Mouse (Mus musculus) CD4-positive, CD25-positive, alpha-beta regulatory T cell, adult 4 months (primary cell): Measurements from ENCODE around the gene A130010J15Rik. TPM values are rescaled to one million over a fixed set of nuclear protein-coding genes. Genes with fewer than 3 reads are reported as not detected.
A peak's percentile ranks its signal among the peaks of the same experiment; 100 is the strongest.

Experiments used
- ATAC-seq: one replicate; pipeline ENCODE4 v1.8.0; 2017
- polyA plus RNA-seq, 2 experiments: library from polyadenylated mRNA; unstranded; fragments of 100-300 nt; shearing (Covaris generic); gene quantifications; one replicate each; pipeline ENCODE4 v1.2.1; 2017

A130010J15Rik gene
- polyA plus RNA-seq, 2 experiments from 2014 or later: 15.7 to 16.1 TPM

DNA sequence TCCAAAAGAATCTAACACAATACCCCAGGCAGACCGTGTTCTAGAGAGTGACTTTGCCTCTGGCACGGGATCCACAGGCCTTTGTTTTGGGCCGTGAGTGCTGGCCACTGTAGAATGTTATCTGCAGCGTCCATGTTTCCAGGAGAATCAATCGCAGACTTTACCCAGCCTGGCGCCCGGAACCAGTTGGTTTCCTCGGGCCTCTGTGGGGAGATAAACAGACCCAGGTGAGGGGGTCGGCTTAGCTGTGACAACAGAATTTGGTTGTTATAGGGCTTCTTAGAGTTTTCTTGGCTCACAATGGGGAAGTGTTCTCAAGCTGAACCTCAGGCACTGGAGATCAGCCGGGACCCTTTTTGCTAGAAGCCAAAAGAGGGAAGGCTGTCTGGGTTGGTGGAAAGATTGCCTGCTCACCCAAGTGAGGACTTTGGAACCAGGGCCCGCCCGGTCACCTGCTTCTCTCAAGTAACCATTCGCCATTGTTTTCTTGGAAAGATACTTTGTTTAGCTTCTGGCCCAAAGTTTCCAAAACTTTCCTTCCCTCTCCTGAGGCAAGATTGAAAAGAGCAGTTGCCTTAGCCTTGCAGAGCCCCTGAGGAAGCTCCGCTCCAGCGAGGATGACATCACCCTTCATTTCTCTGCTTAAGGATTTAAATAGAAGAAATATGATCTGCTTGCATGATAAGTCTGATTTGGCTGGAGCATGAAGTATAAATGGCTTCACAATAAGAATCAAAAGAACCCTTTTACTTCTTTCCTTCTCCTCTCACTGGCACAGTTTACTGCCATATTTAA lies 11.3 kb upstream of the A130010J15Rik start:
- ATAC-seq: no peak

DNA sequence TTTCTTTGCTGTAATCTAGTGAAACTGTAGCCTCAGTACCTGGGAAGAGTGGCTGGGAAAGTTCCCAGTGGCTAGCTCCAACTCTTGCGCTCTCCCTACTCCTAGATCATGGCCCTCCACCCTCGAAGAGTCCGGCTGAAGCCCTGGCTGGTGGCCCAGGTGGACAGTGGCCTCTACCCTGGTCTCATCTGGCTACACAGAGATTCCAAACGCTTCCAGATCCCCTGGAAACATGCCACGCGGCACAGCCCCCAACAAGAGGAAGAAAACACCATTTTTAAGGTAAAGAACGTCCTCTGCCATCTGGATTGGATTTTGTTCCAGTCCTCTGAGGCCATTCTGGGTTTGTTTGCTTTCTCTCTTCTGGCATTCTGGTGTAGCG lies 10.7 kb upstream of the A130010J15Rik start:
- no peak for ATAC-seq

DNA sequence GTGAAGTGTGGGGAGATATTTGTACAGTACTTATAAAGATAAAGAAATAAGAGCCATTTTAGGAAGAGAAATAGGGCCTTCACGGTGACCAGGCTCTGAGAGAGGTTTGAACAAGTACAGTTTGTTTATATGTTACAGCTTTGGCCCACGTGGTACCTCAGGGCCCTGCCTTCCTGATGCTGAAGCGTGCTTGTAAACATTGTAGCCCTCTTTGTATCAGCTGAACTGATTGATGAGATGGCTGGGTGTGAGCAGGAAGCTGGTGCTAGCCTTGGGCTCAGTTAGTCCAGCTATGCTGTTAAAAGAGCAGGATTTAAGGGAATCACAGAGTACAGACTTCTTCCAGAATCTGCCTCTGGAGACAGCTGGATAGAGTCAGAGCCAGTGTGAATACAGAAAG lies 8.7 kb upstream of the A130010J15Rik start:
- peak; percentile 58 for ATAC-seq

DNA sequence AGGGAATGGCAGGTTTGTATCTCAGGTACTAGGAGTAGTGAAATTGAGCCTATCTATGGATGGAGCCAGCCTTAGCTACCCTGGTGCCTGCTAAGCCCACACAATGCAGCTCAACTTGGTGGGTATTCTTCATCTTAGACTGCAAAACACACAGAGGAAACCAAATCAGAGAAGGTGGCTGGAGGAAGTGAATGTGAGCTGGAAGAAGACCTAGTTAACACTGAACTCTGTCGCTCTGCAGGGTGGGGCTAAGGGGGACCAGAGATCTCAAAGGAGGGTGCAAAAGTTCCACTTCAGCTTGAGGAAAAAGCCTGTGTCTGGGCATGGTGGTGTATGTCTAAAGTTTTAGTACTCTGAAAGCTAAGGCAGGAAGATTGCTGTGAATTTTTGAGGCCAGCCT lies 8.2 kb upstream of the A130010J15Rik start:
- peak; percentile 60 for ATAC-seq

DNA sequence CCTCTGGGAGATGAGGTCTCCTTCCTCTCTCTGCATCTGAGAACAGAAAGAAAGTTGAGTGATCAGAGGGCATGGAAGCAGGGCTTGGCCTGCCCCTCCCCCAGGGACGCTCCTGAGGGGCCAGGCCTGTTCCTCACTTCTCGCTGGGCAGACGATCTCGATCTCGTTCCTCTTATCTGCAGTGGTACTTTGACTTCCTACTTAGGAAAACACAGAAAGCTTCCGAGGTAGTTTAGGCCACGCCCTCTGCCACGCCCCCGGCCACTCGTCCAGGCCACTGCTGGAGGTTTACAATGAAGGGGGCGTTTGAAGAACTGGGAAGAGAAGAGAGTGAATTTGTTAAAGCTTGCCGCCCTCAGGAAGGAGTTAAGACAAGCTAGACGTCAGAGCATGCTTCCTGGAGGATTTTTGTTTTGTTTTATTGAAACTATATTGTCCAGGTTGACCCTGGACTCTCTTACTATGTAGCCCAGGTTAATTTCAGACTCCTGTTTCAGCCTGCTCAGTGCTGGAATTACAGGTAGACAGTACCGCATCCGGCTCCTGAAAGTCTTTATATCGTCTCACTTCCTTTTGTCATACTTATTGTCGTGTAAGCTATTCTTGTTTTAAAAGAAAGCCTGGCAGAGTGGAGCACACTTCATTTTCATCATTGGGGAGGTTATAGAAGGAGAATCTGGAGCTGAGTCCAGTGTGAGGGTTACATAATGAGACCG lies 7.4 kb upstream of the A130010J15Rik start:
- peak; percentile 57 for ATAC-seq

DNA sequence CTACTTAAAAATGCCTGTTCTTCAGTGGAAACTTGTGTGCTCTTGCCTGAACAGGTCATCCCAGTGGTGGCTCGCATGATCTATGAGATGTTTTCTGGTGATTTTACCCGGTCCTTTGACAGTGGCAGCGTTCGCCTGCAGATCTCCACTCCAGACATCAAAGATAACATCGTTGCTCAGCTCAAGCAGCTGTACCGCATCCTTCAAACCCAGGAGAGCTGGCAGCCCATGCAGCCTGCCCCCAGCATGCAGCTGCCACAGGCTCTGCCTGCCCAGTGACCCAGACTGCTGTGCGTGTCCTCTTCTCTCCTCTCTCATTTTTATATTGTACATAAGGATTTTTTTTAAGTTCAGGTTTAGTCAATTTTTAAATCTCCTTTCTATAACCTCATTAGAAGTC lies 1.4 kb downstream of the A130010J15Rik start:
- ATAC-seq: no peak

DNA sequence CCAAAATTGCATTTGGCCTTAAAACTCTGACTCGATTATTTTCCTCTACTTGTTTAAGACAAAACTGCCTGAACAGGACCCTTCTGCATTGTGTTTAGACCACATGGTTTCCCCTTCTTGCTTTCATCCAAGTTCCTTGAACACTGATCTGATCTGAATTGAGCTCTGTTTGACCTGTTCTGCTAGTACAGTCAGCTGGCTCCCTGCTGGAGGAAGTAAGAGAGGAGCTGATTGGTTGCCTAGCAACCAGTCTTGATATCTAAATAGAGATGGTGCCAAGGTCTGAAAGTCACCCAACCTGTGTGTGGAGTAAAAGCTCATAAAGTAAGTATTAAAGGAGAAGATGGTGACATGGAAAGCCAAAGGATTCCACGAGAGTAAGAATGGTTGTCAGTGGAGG lies 2.0 kb downstream of the A130010J15Rik start:
- peak; percentile 35 for ATAC-seq

DNA sequence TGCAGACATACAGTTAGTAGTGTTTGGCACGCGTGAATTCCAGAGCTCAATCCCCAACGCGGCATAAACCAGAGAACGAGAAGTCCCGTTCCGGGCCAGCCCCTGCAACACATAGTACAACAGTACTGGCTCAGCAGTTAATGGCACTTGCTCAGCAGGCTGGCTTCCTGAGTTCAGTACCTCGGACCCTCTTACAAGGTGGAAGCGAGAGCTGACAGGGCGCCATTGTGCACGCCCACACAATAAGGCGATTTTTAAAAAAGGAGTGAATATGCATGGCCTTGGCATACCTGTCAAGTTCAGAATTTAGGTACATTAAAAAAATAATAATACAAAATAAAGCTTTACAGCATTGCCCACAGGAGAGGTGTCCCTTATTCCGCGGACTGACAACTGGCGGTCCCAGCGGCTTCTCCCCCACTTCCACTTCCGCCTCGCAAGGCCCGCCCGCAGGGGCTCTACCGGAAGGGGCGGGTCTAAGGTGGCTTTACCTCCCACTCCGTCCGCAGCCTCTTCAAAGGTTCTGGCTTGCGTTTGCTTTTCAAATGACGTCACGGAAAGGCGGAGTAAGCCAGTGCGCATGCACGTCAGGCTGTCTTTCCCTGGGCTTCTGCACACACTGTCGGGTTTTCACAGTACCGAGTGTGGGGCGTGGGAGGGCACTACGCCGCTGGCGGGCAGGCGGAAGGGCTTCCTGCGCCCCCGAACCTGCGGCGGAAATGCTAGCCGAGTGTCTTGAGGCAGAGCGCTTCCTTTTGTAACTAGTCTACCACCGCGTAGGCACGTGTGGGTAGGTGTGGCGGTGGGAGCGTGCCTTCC lies 5.4 kb downstream of the A130010J15Rik start:
- peak; percentile 90 for ATAC-seq

DNA sequence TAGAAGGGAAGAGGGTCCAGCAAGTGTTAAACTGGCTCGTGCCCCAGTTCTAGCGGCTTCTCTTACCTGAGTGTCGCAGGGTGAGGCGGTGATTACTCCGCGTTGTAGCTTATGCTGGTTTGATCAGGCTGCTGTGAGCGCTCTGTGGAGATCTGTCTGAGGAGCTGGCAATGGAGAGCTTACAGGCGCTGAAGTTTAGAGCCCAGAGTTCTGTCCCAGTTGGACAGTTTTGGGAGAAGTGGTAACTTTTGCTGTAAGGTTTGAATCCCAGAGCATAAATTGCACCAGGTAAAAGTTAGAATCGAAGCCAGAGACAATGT lies 5.9 kb downstream of the A130010J15Rik start:
- no peak for ATAC-seq

DNA sequence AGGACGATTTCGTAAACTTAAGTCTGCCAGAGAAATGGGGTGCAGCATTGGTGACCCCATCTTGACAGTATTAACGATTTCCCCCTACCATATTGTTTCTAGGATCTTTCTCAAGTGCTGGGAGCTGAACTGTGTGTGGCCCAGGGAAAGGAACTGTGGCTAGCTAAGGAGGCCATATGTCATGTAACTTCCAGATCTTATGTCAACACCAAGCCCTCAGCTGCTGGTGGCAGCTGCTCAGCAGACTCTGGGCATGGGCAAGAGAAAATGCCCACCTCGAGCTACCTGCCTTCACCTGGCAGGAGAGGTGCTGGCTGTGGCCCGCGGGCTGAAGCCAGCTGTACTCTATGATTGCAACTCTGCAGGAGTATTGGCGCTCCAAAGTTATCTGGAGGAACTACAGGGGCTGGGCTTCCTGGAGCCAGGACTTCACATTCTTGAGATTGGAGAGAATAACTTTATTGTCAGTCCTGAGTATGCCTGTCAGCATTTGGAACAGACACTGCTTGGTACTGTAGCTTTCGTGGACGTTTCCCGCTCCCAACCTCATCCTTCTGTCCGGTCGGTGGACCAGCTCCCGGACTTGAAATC lies 6.4 kb downstream of the A130010J15Rik start:
- no peak for ATAC-seq

DNA sequence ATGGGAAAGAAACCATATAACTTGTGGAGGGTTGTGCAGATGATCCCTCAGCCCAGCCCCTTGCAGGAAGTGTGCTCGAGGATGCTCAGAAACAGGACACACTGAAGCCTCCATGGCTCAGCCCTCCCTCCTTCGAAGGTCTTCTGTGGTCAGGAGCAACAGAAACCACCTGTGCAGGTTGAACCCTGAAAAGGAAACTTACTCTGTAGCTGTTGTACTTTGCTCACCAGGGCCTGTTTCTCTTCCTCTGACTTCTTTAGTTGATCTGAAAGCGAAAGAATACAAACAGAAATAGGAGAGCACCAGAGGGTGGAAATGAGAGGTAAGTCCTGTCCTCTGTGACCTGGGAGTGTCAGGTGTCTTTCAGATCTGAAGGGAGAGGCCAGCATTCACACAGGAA lies 13.3 kb downstream of the A130010J15Rik start:
- peak; percentile 82 for ATAC-seq

DNA sequence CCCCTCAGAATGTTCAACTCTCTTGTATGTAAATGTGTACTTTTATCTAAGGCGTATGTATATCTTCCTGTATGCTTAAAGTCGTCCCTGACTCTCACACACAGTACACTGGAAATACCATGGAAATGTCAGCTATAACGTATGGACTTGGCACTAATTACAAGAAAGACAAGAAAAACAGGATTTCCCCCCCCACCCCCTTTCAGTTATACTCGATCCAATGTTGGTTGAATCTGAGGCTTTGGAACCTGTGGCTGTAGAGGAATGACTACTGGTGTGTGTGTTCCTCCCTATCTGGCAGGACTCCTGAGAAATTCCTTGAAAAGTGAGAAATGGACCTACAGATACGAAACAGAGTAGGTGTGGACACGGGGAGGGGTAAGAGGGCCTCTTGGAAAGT lies 20.4 kb downstream of the A130010J15Rik start:
- ATAC-seq: no peak

DNA sequence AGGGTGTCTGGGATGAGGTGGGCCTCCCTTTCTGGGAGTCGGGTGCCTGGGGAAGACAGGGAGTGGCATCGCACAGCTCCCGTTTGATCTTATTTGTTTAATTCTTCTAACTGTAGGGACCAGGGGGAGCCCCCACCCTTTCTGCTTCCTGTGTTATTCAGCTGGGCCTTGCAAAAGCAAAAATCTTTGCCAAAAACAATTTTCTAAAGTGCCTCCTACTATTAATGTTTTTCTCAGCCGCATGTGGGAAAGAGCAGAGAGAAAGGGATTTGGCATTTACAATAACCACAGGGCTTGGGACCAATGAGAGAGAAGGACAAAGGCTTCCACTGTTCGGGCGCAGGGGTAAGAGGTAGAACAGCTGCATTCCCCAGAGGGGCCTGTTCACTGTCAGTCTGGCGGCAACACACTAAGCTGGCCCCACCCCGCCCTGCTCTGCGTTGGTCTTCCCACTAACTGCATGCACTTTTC lies 21.3 kb downstream of the A130010J15Rik start:
- peak; percentile 74 for ATAC-seq

DNA sequence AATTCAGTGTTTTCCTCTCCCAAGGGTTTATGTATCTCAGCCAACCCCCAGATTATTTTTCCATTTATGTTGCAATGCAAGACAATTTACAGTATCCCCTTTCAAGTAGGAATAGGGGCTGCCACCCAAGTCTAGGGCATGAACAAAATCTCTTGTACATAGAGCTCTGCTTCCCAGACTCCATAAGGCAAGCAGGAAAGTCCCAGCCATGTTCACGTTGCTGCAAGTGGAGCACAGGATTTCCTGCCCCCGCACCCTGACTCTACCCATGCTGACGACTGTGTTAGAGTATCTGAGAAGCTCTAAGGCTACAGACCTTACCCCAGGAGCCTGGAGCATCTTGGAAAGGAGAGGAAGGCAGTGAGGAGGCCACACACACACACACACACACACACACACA lies 21.9 kb downstream of the A130010J15Rik start:
- peak; percentile 24 for ATAC-seq

DNA sequence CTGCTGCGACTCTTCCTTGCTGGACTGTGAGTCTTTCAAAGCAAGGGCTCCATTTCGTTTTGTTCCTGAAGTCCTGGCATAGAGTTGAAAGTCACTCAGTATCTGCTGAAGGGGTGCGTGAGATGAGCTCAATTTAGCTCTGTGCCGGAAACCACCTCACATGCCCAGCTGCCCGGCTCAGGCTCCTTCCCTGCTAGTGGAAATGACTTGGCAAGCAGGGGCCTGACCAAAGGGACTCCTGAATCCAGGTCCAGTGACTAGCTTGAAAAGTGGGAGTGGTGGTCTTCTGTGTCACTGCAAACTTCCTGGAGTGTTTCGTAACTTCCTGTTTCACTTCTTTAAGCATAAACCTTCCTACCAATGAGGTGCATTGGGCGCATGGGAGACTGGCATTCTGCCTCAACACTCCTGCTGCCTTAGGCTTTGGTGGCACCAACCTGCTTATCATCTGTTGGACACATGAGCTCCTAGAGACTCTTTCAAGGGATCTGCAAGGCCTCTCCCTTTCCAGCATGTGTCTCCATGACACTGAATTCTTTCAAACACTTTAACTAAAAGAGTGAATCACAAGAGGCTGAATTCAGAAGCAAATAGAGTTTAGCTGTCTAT lies 23.9 kb downstream of the A130010J15Rik start:
- peak; percentile 16 for ATAC-seq

DNA sequence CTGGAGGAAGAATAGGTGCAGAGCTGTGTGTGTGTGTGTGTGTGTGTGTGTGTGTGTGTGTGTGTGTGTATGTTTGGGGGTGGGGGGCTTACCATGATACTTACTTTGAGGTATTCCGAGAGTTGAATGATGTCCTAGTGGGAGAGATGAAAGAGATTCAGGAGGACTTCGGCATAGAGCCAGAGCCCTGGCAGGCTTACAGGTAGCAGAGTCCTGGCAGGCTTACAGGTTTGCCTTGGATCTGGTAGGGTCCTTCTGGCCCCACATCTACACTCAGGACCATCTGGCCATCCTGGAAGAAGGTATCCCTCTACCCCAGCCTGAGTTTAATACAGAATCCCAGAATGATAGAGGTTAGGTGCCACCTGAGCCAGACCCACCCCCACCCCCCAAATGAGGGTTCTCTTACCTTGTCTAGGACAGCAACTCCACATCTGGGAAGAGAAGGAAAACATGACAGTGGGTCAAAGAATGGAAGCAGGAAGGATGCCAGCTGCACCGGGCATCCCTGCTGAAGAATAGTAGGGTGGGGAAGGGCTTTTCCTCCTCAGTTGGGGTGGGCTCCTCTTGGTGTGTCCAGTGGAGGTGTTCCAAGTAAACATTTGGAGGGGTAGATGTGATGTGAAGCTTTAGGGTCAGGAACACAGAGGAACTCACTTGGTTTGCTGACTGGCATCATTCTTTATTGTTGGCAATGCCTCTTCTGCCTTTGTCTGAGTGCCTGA lies 26.7 kb downstream of the A130010J15Rik start:
- ATAC-seq: no peak

DNA sequence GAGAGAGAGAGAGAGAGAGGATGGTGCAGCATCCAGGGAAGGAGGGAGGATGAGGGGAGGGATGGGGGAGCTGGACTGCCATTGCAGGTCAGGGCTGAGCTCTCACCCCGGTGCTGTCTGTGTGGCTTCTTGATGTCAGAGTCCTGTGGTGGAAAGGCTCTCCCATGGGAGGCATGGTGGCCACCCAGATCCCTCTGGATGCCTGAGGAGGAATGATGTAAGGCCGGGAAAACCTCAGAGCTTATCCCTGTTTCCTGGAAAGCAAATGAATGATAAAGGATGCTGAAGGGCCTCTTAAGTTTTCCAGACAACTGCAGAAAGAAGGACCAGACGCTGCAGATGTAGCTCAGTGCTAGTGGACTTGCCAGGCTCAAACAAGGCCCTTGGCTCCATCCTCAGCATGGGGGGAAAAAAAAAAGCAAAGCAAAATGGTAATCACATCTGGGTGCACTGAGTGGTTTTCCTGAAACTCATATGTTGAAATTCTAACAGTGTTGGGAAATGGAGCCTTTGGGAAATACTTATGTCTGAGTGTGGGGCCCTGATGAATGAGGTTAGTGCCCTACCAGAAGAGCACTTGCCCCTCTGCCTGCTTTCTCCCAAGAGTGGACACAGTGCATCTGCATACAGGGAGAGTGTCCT lies 27.4 kb downstream of the A130010J15Rik start:
- no peak for ATAC-seq

DNA sequence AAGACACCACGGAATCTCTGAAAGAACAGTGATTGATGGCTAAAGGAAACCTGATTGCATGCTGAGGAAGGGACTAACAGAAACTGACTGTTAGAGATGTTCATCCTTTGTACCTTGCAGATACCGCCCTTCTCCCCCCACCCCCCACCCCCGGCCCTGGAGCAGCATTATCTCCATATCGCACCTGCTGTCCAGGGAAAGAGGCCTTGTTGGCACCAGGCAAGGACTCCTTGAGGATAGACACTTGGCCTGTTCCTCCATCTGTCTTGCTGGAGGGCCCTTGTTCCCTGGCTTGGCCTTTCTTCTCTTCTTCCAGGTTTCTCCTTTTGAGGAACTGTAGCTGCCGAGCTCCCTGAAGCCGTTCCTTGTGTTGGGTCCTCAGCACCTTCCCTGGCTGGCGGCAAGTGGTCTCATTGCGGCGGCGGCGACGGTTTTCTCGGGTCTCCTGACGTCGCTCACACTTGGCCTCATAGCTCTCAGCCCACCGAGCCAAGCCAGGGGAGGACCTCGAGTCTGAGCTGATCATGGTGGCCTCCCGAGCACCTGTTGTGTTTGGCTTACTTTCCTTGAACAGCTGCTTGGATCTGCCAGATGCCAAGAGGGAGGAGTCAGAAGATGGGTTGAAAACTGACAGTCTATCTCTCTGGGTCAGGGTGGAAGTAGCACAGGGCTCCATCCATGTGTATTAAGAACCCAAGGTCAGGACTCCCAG lies 29.8 kb downstream of the A130010J15Rik start:
- ATAC-seq: no peak

DNA sequence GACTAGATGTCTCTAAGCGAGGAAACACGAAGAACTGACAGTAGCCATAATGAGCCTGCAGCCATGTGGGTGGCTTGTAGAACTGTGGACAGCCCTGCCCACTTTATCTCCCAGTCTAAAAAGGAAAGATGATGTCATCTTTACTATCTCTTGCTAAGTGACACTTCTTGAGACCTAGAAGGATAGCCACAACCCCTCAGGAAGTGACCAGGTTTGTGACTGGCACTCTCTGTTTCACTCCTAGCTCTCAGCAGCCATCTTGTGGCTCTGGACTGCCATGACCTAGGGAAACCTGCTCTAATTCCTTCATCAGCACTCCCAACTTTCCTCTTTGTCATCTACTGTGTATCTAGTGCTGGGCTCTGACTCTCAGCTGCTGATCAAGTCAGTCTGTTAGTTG lies 30.5 kb downstream of the A130010J15Rik start:
- peak; percentile 29 for ATAC-seq

DNA sequence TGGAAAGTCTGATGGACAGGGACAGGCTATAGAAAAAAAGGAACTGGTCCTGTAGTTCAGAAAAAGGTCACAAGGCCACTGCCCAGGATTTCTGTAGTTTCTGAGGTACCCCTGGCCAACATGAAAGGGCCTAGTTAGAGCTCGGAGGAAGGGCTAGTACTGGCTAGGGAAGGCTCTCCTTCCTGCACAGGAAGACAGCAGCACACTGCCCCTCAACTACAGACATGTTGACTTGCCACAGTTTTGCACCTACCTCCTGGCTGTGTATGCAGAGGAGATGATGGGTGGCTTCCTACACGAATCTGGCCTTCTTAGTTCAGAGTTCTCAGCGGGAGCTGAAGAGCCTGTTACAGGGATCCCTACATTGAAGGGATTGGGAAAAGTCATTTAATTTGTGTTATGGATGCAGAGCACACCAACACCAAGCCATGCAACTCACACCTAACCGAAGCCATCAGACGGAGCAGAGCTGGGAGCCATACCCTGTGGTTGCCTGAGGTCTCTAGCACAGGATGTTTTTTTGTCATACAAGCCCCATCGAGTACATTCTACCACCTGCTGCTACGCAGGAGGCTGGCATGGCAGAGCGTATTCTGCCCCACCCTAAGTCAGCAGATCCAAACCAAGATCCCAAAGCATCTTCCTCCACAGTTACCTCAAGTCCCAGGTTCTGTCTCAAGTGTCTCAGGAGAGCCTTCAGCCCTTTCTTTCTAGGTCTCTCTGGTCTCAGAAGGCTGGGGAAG lies 33.0 kb downstream of the A130010J15Rik start:
- peak; percentile 53 for ATAC-seq
